Mouse (Mus musculus): ENCODE measurements around the gene Hoxd9. TPM values are rescaled to one million over a fixed set of nuclear protein-coding genes. Genes with fewer than 3 reads are reported as not detected.

Hoxd9 gene
- polyA plus RNA-seq, 1 experiment from 2014 or later = 0.11 TPM

- H3K9ac ChIP-seq (ENCODE audit: low read depth, low read length) = no peak overlapping the region
- peaks cover 80% of the 10 kb centered on the region for H3K27me3 ChIP-seq (ENCODE audit: control insufficient read depth, insufficient read depth, low read length)
- H3K36me3 ChIP-seq (ENCODE audit: control insufficient read depth, insufficient read depth, low read length) = no peaks in the 10 kb centered on the region
- no peaks in the 10 kb centered on the region for H3K9me3 ChIP-seq (ENCODE audit: control insufficient read depth, low read length)
- H3K4me1 ChIP-seq (replicated peaks; ENCODE audit: control insufficient read depth, insufficient read depth, low read length) = no peaks in the 10 kb centered on the region
- ATAC-seq (ENCODE audit: low FRiP score) (no peak), DNase-seq (ENCODE audit: low spot score) (no peak)
- 4% methylated on average over 19 of the region's 19 CpGs for WGBS
- no peak overlapping the region for H3K27ac ChIP-seq (ENCODE audit: low read depth, low read length)
- no peak overlapping the region for H3K4me2 ChIP-seq (replicated peaks; ENCODE audit: low read depth, low read length)
- H3K4me3 ChIP-seq (ENCODE audit: low read depth, low read length) = no peak overlapping the region
Observed at GRCm38 (mm10) chr2:74713239-74714150, 16.0 kb downstream of the Hoxd9 start.

- Histone ChIP-seq H3K27me3 (ENCODE audit: control insufficient read depth, insufficient read depth, low read length) (peaks cover 78% of the 10 kb centered on the region), H3K9me3 (ENCODE audit: control insufficient read depth, low read length) (no peaks in the 10 kb centered on the region), H3K27ac (ENCODE audit: low read depth, low read length) (no peak overlapping the region), H3K4me1 (replicated peaks; ENCODE audit: control insufficient read depth, insufficient read depth, low read length) (no peaks in the 10 kb centered on the region), H3K4me3 (ENCODE audit: low read depth, low read length) (no peak overlapping the region), H3K4me2 (replicated peaks; ENCODE audit: low read depth, low read length) (no peak overlapping the region), H3K36me3 (ENCODE audit: control insufficient read depth, insufficient read depth, low read length) (no peaks in the 10 kb centered on the region), H3K9ac (ENCODE audit: low read depth, low read length) (no peak overlapping the region)
- DNase-seq (ENCODE audit: low spot score) (no peak), ATAC-seq (ENCODE audit: low FRiP score) (no peak)
- 2% methylated on average over 18 of the region's 18 CpGs for WGBS
Observed at GRCm38 (mm10) chr2:74714156-74714789, 16.7 kb downstream of the Hoxd9 start.

- H3K27me3 ChIP-seq (ENCODE audit: control insufficient read depth, insufficient read depth, low read length) = peaks cover 78% of the 10 kb centered on the region
Observed at GRCm38 (mm10) chr2:74714881-74715280, 17.4 kb downstream of the Hoxd9 start.

GRCm38 (mm10) chr2:74715504-74716241 lies 18.1 kb downstream of the Hoxd9 start:
- Histone ChIP-seq H3K4me1 (replicated peaks; ENCODE audit: control insufficient read depth, insufficient read depth, low read length) (no peaks in the 10 kb centered on the region), H3K9ac (ENCODE audit: low read depth, low read length) (no peak overlapping the region), H3K4me3 (ENCODE audit: low read depth, low read length) (0 out of 2 replicates have a peak overlapping the region, but pooled peaks have one; percentile 8)

More at GRCm38 (mm10) chr2:74714881-74715280, 17.4 kb downstream of the Hoxd9 start:
- no peak for DNase-seq (ENCODE audit: low spot score)
- Histone ChIP-seq H3K9me3 (ENCODE audit: control insufficient read depth, low read length) (no peaks in the 10 kb centered on the region), H3K9ac (ENCODE audit: low read depth, low read length) (no peak overlapping the region), H3K4me2 (replicated peaks; ENCODE audit: low read depth, low read length) (no peak overlapping the region), H3K4me3 (ENCODE audit: low read depth, low read length) (no peak overlapping the region), H3K27ac (ENCODE audit: low read depth, low read length) (no peak overlapping the region), H3K4me1 (replicated peaks; ENCODE audit: control insufficient read depth, insufficient read depth, low read length) (no peaks in the 10 kb centered on the region), H3K36me3 (ENCODE audit: control insufficient read depth, insufficient read depth, low read length) (no peaks in the 10 kb centered on the region)
- peak; percentile 53; the same call in 1 of the 2 replicates for ATAC-seq (ENCODE audit: low FRiP score)
- WGBS = 3% methylated on average over 14 of the region's 14 CpGs

GRCm38 (mm10) chr2:74720384-74720783 lies 22.9 kb downstream of the Hoxd9 start:
- Histone ChIP-seq H3K9me3 (ENCODE audit: control insufficient read depth, low read length) (no peaks in the 10 kb centered on the region), H3K4me2 (replicated peaks; ENCODE audit: low read depth, low read length) (no peak overlapping the region), H3K27me3 (ENCODE audit: control insufficient read depth, insufficient read depth, low read length) (peaks cover 83% of the 10 kb centered on the region), H3K4me1 (replicated peaks; ENCODE audit: control insufficient read depth, insufficient read depth, low read length) (no peaks in the 10 kb centered on the region), H3K27ac (ENCODE audit: low read depth, low read length) (no peak overlapping the region), H3K36me3 (ENCODE audit: control insufficient read depth, insufficient read depth, low read length) (no peaks in the 10 kb centered on the region), H3K4me3 (ENCODE audit: low read depth, low read length) (no peak overlapping the region), H3K9ac (ENCODE audit: low read depth, low read length) (no peak overlapping the region)
- WGBS = 10% methylated on average over 2 of the region's 2 CpGs
- no peak for DNase-seq (ENCODE audit: low spot score)
- ATAC-seq (ENCODE audit: low FRiP score) = no peak

More at GRCm38 (mm10) chr2:74715504-74716241, 18.1 kb downstream of the Hoxd9 start:
- H3K27me3 ChIP-seq (ENCODE audit: control insufficient read depth, insufficient read depth, low read length) = peaks cover 75% of the 10 kb centered on the region
- H3K9me3 ChIP-seq (ENCODE audit: control insufficient read depth, low read length) = no peaks in the 10 kb centered on the region
- H3K27ac ChIP-seq (ENCODE audit: low read depth, low read length) = no peak overlapping the region
- WGBS = 2% methylated on average over 26 of the region's 26 CpGs
- peak; percentile 83 for ATAC-seq (ENCODE audit: low FRiP score)
- DNase-seq (ENCODE audit: low spot score) = peak; percentile 97
- H3K36me3 ChIP-seq (ENCODE audit: control insufficient read depth, insufficient read depth, low read length) = no peaks in the 10 kb centered on the region
- peak overlapping the region; percentile 37 for H3K4me2 ChIP-seq (replicated peaks; ENCODE audit: low read depth, low read length)

DNA sequence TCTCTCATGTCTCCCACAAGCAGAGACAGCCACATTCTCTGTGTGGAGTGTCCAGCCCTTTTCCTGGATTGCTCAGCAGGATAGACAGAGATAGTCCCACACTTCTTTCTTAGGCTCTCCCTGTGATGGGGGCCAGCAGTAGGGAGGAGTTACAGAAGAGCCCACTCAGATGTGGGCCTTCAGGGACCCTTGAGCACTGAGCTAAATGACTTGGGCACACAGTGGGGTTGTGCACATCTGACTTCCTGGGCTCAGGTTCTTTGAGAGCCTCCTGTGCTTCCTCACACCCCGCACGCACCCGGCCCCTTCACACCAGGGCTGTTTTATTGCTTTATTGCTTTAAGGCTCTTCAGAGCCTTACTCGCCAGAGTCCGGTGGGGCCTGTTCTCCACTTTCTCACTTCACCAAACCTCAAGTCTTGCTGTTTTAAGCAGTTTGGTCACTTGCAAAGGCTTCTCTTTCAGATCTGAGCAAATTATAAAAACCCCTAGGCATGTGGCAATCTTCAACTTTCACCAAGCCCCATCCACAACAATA lies 23.5 kb downstream of the Hoxd9 start:
- no peak overlapping the region for H3K4me2 ChIP-seq (replicated peaks; ENCODE audit: low read depth, low read length)

DNA sequence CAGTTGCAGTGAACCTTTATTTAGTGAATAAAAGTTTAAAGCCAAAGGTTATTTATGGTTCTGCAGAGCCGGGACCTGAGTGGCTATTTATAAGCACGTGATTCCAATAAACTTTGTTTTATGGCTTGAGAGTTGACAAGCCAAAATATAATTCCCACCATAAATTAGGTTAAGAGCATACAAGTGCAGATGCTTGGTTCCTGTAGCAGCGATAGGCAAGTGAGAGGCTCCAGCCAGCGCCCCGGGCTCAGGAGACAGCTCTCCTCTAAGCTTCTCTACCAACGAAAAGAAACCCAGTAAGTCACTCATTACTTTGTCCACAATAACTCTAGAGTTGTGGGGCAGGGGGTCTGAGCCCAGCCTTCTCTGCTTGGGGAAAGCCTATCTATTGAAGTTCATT lies 24.4 kb downstream of the Hoxd9 start:
- Histone ChIP-seq H3K4me3 (ENCODE audit: low read depth, low read length) (peak overlapping the region; percentile 58; the same call in 1 of the 2 replicates), H3K27me3 (ENCODE audit: control insufficient read depth, insufficient read depth, low read length) (peaks cover 85% of the 10 kb centered on the region), H3K9ac (ENCODE audit: low read depth, low read length) (0 out of 2 replicates have a peak overlapping the region, but pooled peaks have one; percentile 12)

More for the DNA sequence above, 23.5 kb downstream of the Hoxd9 start:
- no peak for ATAC-seq (ENCODE audit: low FRiP score)
- no peak for DNase-seq (ENCODE audit: low spot score)
- Histone ChIP-seq H3K27me3 (ENCODE audit: control insufficient read depth, insufficient read depth, low read length) (peaks cover 83% of the 10 kb centered on the region), H3K4me1 (replicated peaks; ENCODE audit: control insufficient read depth, insufficient read depth, low read length) (no peaks in the 10 kb centered on the region), H3K4me3 (ENCODE audit: low read depth, low read length) (no peak overlapping the region), H3K36me3 (ENCODE audit: control insufficient read depth, insufficient read depth, low read length) (no peaks in the 10 kb centered on the region), H3K27ac (ENCODE audit: low read depth, low read length) (no peak overlapping the region), H3K9ac (ENCODE audit: low read depth, low read length) (no peak overlapping the region), H3K9me3 (ENCODE audit: control insufficient read depth, low read length) (no peaks in the 10 kb centered on the region)
- 11% methylated on average over 5 of the region's 5 CpGs for WGBS

DNA sequence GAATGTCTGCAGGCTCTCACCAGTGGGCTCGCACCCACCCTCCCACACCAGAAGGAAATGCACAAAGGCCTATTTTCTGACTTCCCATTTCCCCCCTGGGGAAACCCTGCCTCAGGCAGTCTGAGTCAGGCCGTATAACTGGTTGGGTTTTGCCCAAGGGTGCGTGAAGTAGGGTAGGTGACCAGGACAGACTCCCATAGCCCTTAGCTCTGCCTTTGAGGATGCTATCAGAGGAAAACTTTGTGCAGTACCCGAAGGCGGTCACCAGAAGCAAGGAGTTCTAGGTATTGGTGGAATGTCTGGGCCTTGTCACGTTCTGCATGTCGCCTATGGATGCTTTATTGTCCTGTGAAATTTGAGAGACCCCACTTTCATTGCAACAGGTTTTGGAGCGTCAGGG lies 25.4 kb downstream of the Hoxd9 start:
- DNase-seq (ENCODE audit: low spot score) = no peak
- peaks cover 93% of the 10 kb centered on the region for H3K27me3 ChIP-seq (ENCODE audit: control insufficient read depth, insufficient read depth, low read length)
- ATAC-seq (ENCODE audit: low FRiP score) = no peak
- H3K4me1 ChIP-seq (replicated peaks; ENCODE audit: control insufficient read depth, insufficient read depth, low read length) = no peaks in the 10 kb centered on the region
- peak overlapping the region; percentile 62 for H3K9ac ChIP-seq (ENCODE audit: low read depth, low read length)
- H3K36me3 ChIP-seq (ENCODE audit: control insufficient read depth, insufficient read depth, low read length) = no peaks in the 10 kb centered on the region
- H3K27ac ChIP-seq (ENCODE audit: low read depth, low read length) = 0 out of 2 replicates have a peak overlapping the region, but pooled peaks have one; percentile 81
- peak overlapping the region; percentile 58 for H3K4me3 ChIP-seq (ENCODE audit: low read depth, low read length)
- no peaks in the 10 kb centered on the region for H3K9me3 ChIP-seq (ENCODE audit: control insufficient read depth, low read length)
- WGBS = 7% methylated on average over 8 of the region's 8 CpGs
- peak overlapping the region; percentile 39 for H3K4me2 ChIP-seq (replicated peaks; ENCODE audit: low read depth, low read length)

More for the DNA sequence above, 24.4 kb downstream of the Hoxd9 start:
- no peak for DNase-seq (ENCODE audit: low spot score)
- H3K27ac ChIP-seq (ENCODE audit: low read depth, low read length) = no peak overlapping the region
- ATAC-seq (ENCODE audit: low FRiP score) = no peak
- WGBS = 7% methylated on average over 6 of the region's 6 CpGs
- no peaks in the 10 kb centered on the region for H3K9me3 ChIP-seq (ENCODE audit: control insufficient read depth, low read length)
- H3K4me1 ChIP-seq (replicated peaks; ENCODE audit: control insufficient read depth, insufficient read depth, low read length) = no peaks in the 10 kb centered on the region
- H3K4me2 ChIP-seq (replicated peaks; ENCODE audit: low read depth, low read length) = no peak overlapping the region
- no peaks in the 10 kb centered on the region for H3K36me3 ChIP-seq (ENCODE audit: control insufficient read depth, insufficient read depth, low read length)
